Mouse (Mus musculus) adrenal gland, adult (tissue): ENCODE results near the gene H2afy.
A peak's percentile ranks its signal among the peaks of the same experiment; 100 is the strongest.

Source experiments
- DNase-seq, 2 experiments: peaks; one replicate each; pipeline ENCODE4 v3.0.0; 2022 to 2023; ENCODE audit warnings: low spot score in 1 of 2; ENCODE audit not compliant: inconsistent age in 2 of 2

Gene H2afy

GRCm38 (mm10) chr13:56151404-56152226 is 15.5 kb upstream of the H2afy start:
- peak; percentile 50 to 84 for DNase-seq

- peak in 1 of 2 experiments; percentile 55 for DNase-seq
Observed at GRCm38 (mm10) chr13:56145523-56145922, 9.4 kb upstream of the H2afy start.

GRCm38 (mm10) chr13:56144021-56144420 is 7.9 kb upstream of the H2afy start:
- peak in 1 of 2 experiments; percentile 53 for DNase-seq

GRCm38 (mm10) chr13:56143151-56143513 is 7.0 kb upstream of the H2afy start:
- DNase-seq, result no peak

- DNase-seq, result no peak
Observed at GRCm38 (mm10) chr13:56142382-56143150, 6.4 kb upstream of the H2afy start.

- no peak for DNase-seq
Observed at GRCm38 (mm10) chr13:56139167-56139751, 3.1 kb upstream of the H2afy start.

GRCm38 (mm10) chr13:56135231-56136052 is 719 bp downstream of the H2afy start:
- DNase-seq, result peak; percentile 94 to 97

GRCm38 (mm10) chr13:56134631-56135181 is 1.5 kb downstream of the H2afy start:
- peak in 1 of 2 experiments; percentile 34 for DNase-seq

GRCm38 (mm10) chr13:56134031-56134430 is 2.1 kb downstream of the H2afy start:
- no peak for DNase-seq

- DNase-seq, result peak in 1 of 2 experiments; percentile 33
Observed at GRCm38 (mm10) chr13:56132941-56133340, 3.2 kb downstream of the H2afy start.

- peak in 1 of 2 experiments; percentile 43 for DNase-seq
Observed at GRCm38 (mm10) chr13:56132326-56132936, 3.7 kb downstream of the H2afy start.

- no peak for DNase-seq
Observed at GRCm38 (mm10) chr13:56130544-56130943, 5.6 kb downstream of the H2afy start.

- no peak for DNase-seq
Observed at GRCm38 (mm10) chr13:56129578-56129977, 6.6 kb downstream of the H2afy start.

- DNase-seq, result no peak
Observed at GRCm38 (mm10) chr13:56129014-56129413, 7.1 kb downstream of the H2afy start.

GRCm38 (mm10) chr13:56125632-56126031 is 10.5 kb downstream of the H2afy start:
- no peak for DNase-seq

GRCm38 (mm10) chr13:56123075-56123474 is 13.1 kb downstream of the H2afy start:
- DNase-seq, result no peak

- peak in 1 of 2 experiments; percentile 55 for DNase-seq
Observed at GRCm38 (mm10) chr13:56117991-56118765, 18.0 kb downstream of the H2afy start.

GRCm38 (mm10) chr13:56115906-56116305 is 20.3 kb downstream of the H2afy start:
- peak in 1 of 2 experiments; percentile 74 for DNase-seq

GRCm38 (mm10) chr13:56115386-56115785 is 20.8 kb downstream of the H2afy start:
- peak; percentile 49 to 78 for DNase-seq
